Mouse (Mus musculus): ENCODE results near the gene Zfp697. TPM values are rescaled to one million over a fixed set of nuclear protein-coding genes. Genes with fewer than 3 reads are reported as not detected.
"Not testable (repeated sequence)": the region's sequence is repeated elsewhere in the genome, so short reads cannot be mapped to it uniquely, and the experiment has no call there.

Gene Zfp697
- polyA plus RNA-seq, 2 experiments = 1.6 to 1.7 TPM

- DNase-seq (ENCODE audit: low read depth in 3 of 3, low spot score in 3 of 3) = no peak
- WGBS (ENCODE audit: insufficient replicate concordance) = 3% methylated on average over 17 of the region's 17 CpGs
- Histone ChIP-seq H3K4me2 (ENCODE audit: low read depth) (peak overlapping the region; percentile 68), H3K4me1 (replicated peaks; ENCODE audit: control insufficient read depth in 2 of 2, insufficient read depth in 2 of 2, low read length in 1 of 2) (peaks cover 0 to 2% of the 10 kb centered on the region in 2 experiments; a peak in 1 of 4 replicates), H3K27ac (no peak overlapping the region), H3K9me3 (ENCODE audit: control insufficient read depth, low read length) (no peaks in the 10 kb centered on the region), H3K27me3 (ENCODE audit: control insufficient read depth, insufficient read depth, low read length) (peaks cover 35% of the 10 kb centered on the region), H3K36me3 (replicated peaks; ENCODE audit: control insufficient read depth, insufficient read depth, low read depth) (no peaks in the 10 kb centered on the region), H3K9ac (replicated peaks) (no peak overlapping the region), H3K4me3 (ENCODE audit: insufficient read depth in 1 of 2, low read depth in 2 of 2, low read length in 2 of 2) (peak overlapping the region; percentile 26 to 58; a peak in 3 of 4 replicates)
- no peak for TF ChIP-seq EP300 (IDR thresholded peaks at IDR 0.05; ENCODE audit: low read depth)
- no peak for TF ChIP-seq CTCF (IDR thresholded peaks at IDR 0.05; ENCODE audit: low read depth)
- no peak for ATAC-seq (ENCODE audit: insufficient read depth)
These were observed 46.2 kb downstream of the Zfp697 start for GRCm38 (mm10) chr3:98428449-98428775.

GRCm38 (mm10) chr3:98428928-98429525 is 46.8 kb downstream of the Zfp697 start:
- no peak for ATAC-seq (ENCODE audit: insufficient read depth)
- H3K9ac ChIP-seq (replicated peaks) = no peak overlapping the region
- 6% methylated on average over 8 of the region's 8 CpGs for WGBS (ENCODE audit: insufficient replicate concordance)
- peaks cover 0 to 2% of the 10 kb centered on the region in 2 experiments; a peak in 1 of 4 replicates for H3K4me1 ChIP-seq (replicated peaks; ENCODE audit: control insufficient read depth in 2 of 2, insufficient read depth in 2 of 2, low read length in 1 of 2)
- DNase-seq (ENCODE audit: low read depth in 3 of 3, low spot score in 3 of 3) = no peak
- TF ChIP-seq CTCF (IDR thresholded peaks at IDR 0.05; ENCODE audit: low read depth) (no peak), EP300 (IDR thresholded peaks at IDR 0.05; ENCODE audit: low read depth) (no peak)
- H3K4me3 ChIP-seq (ENCODE audit: insufficient read depth in 1 of 2, low read depth in 2 of 2, low read length in 2 of 2) = peak overlapping the region in 1 of 2 experiments; percentile 58; a peak in 2 of 4 replicates
- peaks cover 35% of the 10 kb centered on the region for H3K27me3 ChIP-seq (ENCODE audit: control insufficient read depth, insufficient read depth, low read length)
- H3K27ac ChIP-seq = no peak overlapping the region
- H3K9me3 ChIP-seq (ENCODE audit: control insufficient read depth, low read length) = no peaks in the 10 kb centered on the region
- peak overlapping the region; percentile 68 for H3K4me2 ChIP-seq (ENCODE audit: low read depth)
- H3K36me3 ChIP-seq (replicated peaks; ENCODE audit: control insufficient read depth, insufficient read depth, low read depth) = no peaks in the 10 kb centered on the region

- no peak for ATAC-seq (ENCODE audit: insufficient read depth)
- TF ChIP-seq CTCF (IDR thresholded peaks at IDR 0.05; ENCODE audit: low read depth) (no peak), EP300 (IDR thresholded peaks at IDR 0.05; ENCODE audit: low read depth) (no peak)
- Histone ChIP-seq H3K9me3 (ENCODE audit: control insufficient read depth, low read length) (no peaks in the 10 kb centered on the region), H3K9ac (replicated peaks) (no peak overlapping the region), H3K36me3 (replicated peaks; ENCODE audit: control insufficient read depth, insufficient read depth, low read depth) (no peaks in the 10 kb centered on the region), H3K4me2 (ENCODE audit: low read depth) (no peak overlapping the region), H3K4me1 (replicated peaks; ENCODE audit: control insufficient read depth in 2 of 2, insufficient read depth in 2 of 2, low read length in 1 of 2) (peaks cover 0 to under 1% of the 10 kb centered on the region in 2 experiments; a peak in 1 of 4 replicates), H3K27ac (no peak overlapping the region), H3K4me3 (ENCODE audit: insufficient read depth in 1 of 2, low read depth in 2 of 2, low read length in 2 of 2) (no peak overlapping the region), H3K27me3 (ENCODE audit: control insufficient read depth, insufficient read depth, low read length) (peaks cover 7% of the 10 kb centered on the region)
- WGBS (ENCODE audit: insufficient replicate concordance) = 0% methylated on average over 1 of the region's 1 CpGs
- DNase-seq (ENCODE audit: low read depth in 3 of 3, low spot score in 3 of 3) = no peak
These were observed 52.0 kb downstream of the Zfp697 start for GRCm38 (mm10) chr3:98434088-98434816.

GRCm38 (mm10) chr3:98435030-98435429 is 52.8 kb downstream of the Zfp697 start:
- WGBS (ENCODE audit: insufficient replicate concordance) = 35% methylated on average over 1 of the region's 1 CpGs
- ATAC-seq (ENCODE audit: insufficient read depth) (no peak), DNase-seq (ENCODE audit: low read depth in 3 of 3, low spot score in 3 of 3) (no peak)
- no peaks in the 10 kb centered on the region for H3K4me1 ChIP-seq (replicated peaks; ENCODE audit: control insufficient read depth in 2 of 2, insufficient read depth in 2 of 2, low read length in 1 of 2)
- H3K9me3 ChIP-seq (ENCODE audit: control insufficient read depth, low read length) = no peaks in the 10 kb centered on the region
- H3K27ac ChIP-seq = no peak overlapping the region
- TF ChIP-seq CTCF (IDR thresholded peaks at IDR 0.05; ENCODE audit: low read depth) (no peak), EP300 (IDR thresholded peaks at IDR 0.05; ENCODE audit: low read depth) (no peak)
- H3K4me3 ChIP-seq (ENCODE audit: insufficient read depth in 1 of 2, low read depth in 2 of 2, low read length in 2 of 2) = no peak overlapping the region
- peaks cover under 1% of the 10 kb centered on the region for H3K27me3 ChIP-seq (ENCODE audit: control insufficient read depth, insufficient read depth, low read length)
- H3K4me2 ChIP-seq (ENCODE audit: low read depth) = no peak overlapping the region
- H3K36me3 ChIP-seq (replicated peaks; ENCODE audit: control insufficient read depth, insufficient read depth, low read depth) = no peaks in the 10 kb centered on the region
- no peak overlapping the region for H3K9ac ChIP-seq (replicated peaks)

- H3K9ac ChIP-seq (replicated peaks); H3K4me3 ChIP-seq (ENCODE audit: insufficient read depth in 1 of 2, low read depth in 2 of 2, low read length in 2 of 2); H3K4me1 ChIP-seq (replicated peaks; ENCODE audit: control insufficient read depth in 2 of 2, insufficient read depth in 2 of 2, low read length in 1 of 2); H3K27ac ChIP-seq; ATAC-seq (ENCODE audit: insufficient read depth); H3K36me3 ChIP-seq (replicated peaks; ENCODE audit: control insufficient read depth, insufficient read depth, low read depth); H3K9me3 ChIP-seq (ENCODE audit: control insufficient read depth, low read length); DNase-seq (ENCODE audit: low read depth in 3 of 3, low spot score in 3 of 3); H3K4me2 ChIP-seq (ENCODE audit: low read depth); H3K27me3 ChIP-seq (ENCODE audit: control insufficient read depth, insufficient read depth, low read length): not testable (repeated sequence)
- 38% methylated on average over 3 of the region's 3 CpGs for WGBS (ENCODE audit: insufficient replicate concordance)
These were observed 60.0 kb downstream of the Zfp697 start for GRCm38 (mm10) chr3:98442245-98442644.

All from liver, embryonic 14.5 days (tissue).